Mouse (Mus musculus) bone marrow macrophage, adult 2 months (primary cell): ENCODE data around the gene Ociad2.

Experiments
- CTCF ChIP-seq: IDR thresholded peaks from 2 replicates; pipeline ENCODE4 v1.5.1; 2012; ENCODE audit warnings: low read depth, mild to moderate bottlenecking, low read length, moderate library complexity
- POLR2A ChIP-seq: IDR thresholded peaks from 2 replicates; pipeline ENCODE4 v1.6.1; 2012; ENCODE audit warnings: mild to moderate bottlenecking, low read depth, low read length, borderline replicate concordance

- TF ChIP-seq CTCF (no peak), POLR2A (no peak)
Observed at GRCm38 (mm10) chr5:73372601-73373000, 31.8 kb upstream of the Ociad2 start.
